Mouse (Mus musculus): Measurements from ENCODE around the gene Coa5.

The Coa5 gene

GRCm38 (mm10) chr1:37428911-37429310 lies 992 bp downstream of the Coa5 start:
- no peak for DNase-seq

- no peak for DNase-seq
These were observed 2.6 kb downstream of the Coa5 start for GRCm38 (mm10) chr1:37427144-37427875.

GRCm38 (mm10) chr1:37419420-37419819 lies 10.5 kb downstream of the Coa5 start:
- peak; percentile 71 to 75 for DNase-seq

GRCm38 (mm10) chr1:37415394-37415793 lies 14.5 kb downstream of the Coa5 start:
- DNase-seq = no peak

GRCm38 (mm10) chr1:37409647-37410046 lies 20.3 kb downstream of the Coa5 start:
- DNase-seq = no peak

- no peak for DNase-seq
These were observed 21.2 kb downstream of the Coa5 start for GRCm38 (mm10) chr1:37408678-37409077.

GRCm38 (mm10) chr1:37408059-37408458 lies 21.8 kb downstream of the Coa5 start:
- DNase-seq = no peak

- no peak for DNase-seq
These were observed 22.7 kb downstream of the Coa5 start for GRCm38 (mm10) chr1:37407228-37407627.

GRCm38 (mm10) chr1:37405137-37405536 lies 24.8 kb downstream of the Coa5 start:
- DNase-seq = no peak

GRCm38 (mm10) chr1:37401687-37402086 lies 28.2 kb downstream of the Coa5 start:
- DNase-seq = peak; percentile 72 to 80

- no peak for DNase-seq
These were observed 30.2 kb downstream of the Coa5 start for GRCm38 (mm10) chr1:37399734-37400133.

- peak; percentile 62 to 69 for DNase-seq
These were observed 30.9 kb downstream of the Coa5 start for GRCm38 (mm10) chr1:37398961-37399360.

GRCm38 (mm10) chr1:37396481-37396880 lies 33.4 kb downstream of the Coa5 start:
- DNase-seq = peak in 1 of 2 experiments; percentile 36

- DNase-seq = no peak
These were observed 36.7 kb downstream of the Coa5 start for GRCm38 (mm10) chr1:37393174-37393573.

- no peak for DNase-seq
These were observed 43.4 kb downstream of the Coa5 start for GRCm38 (mm10) chr1:37386448-37386971.

GRCm38 (mm10) chr1:37384304-37384703 lies 45.6 kb downstream of the Coa5 start:
- no peak for DNase-seq

GRCm38 (mm10) chr1:37380913-37381312 lies 49.0 kb downstream of the Coa5 start:
- DNase-seq = no peak

- DNase-seq = no peak
These were observed 50.4 kb downstream of the Coa5 start for GRCm38 (mm10) chr1:37379536-37379935.

GRCm38 (mm10) chr1:37378095-37378494 lies 51.8 kb downstream of the Coa5 start:
- no peak for DNase-seq

GRCm38 (mm10) chr1:37376751-37377150 lies 53.2 kb downstream of the Coa5 start:
- DNase-seq = no peak

GRCm38 (mm10) chr1:37376177-37376576 lies 53.7 kb downstream of the Coa5 start:
- no peak for DNase-seq

GRCm38 (mm10) chr1:37368768-37369385 lies 61.0 kb downstream of the Coa5 start:
- no peak for DNase-seq

GRCm38 (mm10) chr1:37368125-37368524 lies 61.8 kb downstream of the Coa5 start:
- no peak for DNase-seq

All from kidney, postnatal 4 days (tissue).